Mouse (Mus musculus) lung, postnatal 4 days (tissue): Measurements from ENCODE around the gene Hivep3.

Source experiments
- DNase-seq, 2 experiments: peaks; one replicate each; pipeline ENCODE4 v3.0.0; 2021

Gene Hivep3

GRCm38 (mm10) chr4:120027671-120028070 lies 294.1 kb downstream of the Hivep3 start:
- DNase-seq: no peak

- no peak for DNase-seq
Observed at GRCm38 (mm10) chr4:120029937-120030336, 296.4 kb downstream of the Hivep3 start.

- peak; percentile 79 to 87 for DNase-seq
Observed at GRCm38 (mm10) chr4:120032320-120032983, 298.9 kb downstream of the Hivep3 start.

GRCm38 (mm10) chr4:120032984-120033355 lies 299.4 kb downstream of the Hivep3 start:
- no peak for DNase-seq

GRCm38 (mm10) chr4:120036294-120036693 lies 302.7 kb downstream of the Hivep3 start:
- no peak for DNase-seq

GRCm38 (mm10) chr4:120037007-120037406 lies 303.4 kb downstream of the Hivep3 start:
- no peak for DNase-seq

- no peak for DNase-seq
Observed at GRCm38 (mm10) chr4:120041520-120041919, 307.9 kb downstream of the Hivep3 start.

- no peak for DNase-seq
Observed at GRCm38 (mm10) chr4:120042480-120042879, 308.9 kb downstream of the Hivep3 start.

- DNase-seq: no peak
Observed at GRCm38 (mm10) chr4:120044612-120045011, 311.0 kb downstream of the Hivep3 start.

GRCm38 (mm10) chr4:120045131-120045537 lies 311.6 kb downstream of the Hivep3 start:
- DNase-seq: no peak

GRCm38 (mm10) chr4:120045871-120046270 lies 312.3 kb downstream of the Hivep3 start:
- no peak for DNase-seq

- no peak for DNase-seq
Observed at GRCm38 (mm10) chr4:120047060-120047459, 313.5 kb downstream of the Hivep3 start.

GRCm38 (mm10) chr4:120048274-120048673 lies 314.7 kb downstream of the Hivep3 start:
- no peak for DNase-seq

- no peak for DNase-seq
Observed at GRCm38 (mm10) chr4:120049857-120050256, 316.3 kb downstream of the Hivep3 start.

- DNase-seq: no peak
Observed at GRCm38 (mm10) chr4:120052481-120052880, 318.9 kb downstream of the Hivep3 start.

- DNase-seq: no peak
Observed at GRCm38 (mm10) chr4:120053026-120054005, 319.7 kb downstream of the Hivep3 start.

GRCm38 (mm10) chr4:120054145-120054544 lies 320.6 kb downstream of the Hivep3 start:
- DNase-seq: peak; percentile 31 to 55

- DNase-seq: no peak
Observed at GRCm38 (mm10) chr4:120056451-120056850, 322.9 kb downstream of the Hivep3 start.

GRCm38 (mm10) chr4:120057529-120057928 lies 323.9 kb downstream of the Hivep3 start:
- no peak for DNase-seq

- no peak for DNase-seq
Observed at GRCm38 (mm10) chr4:120058157-120058556, 324.6 kb downstream of the Hivep3 start.

- peak in 1 of 2 experiments; percentile 24 for DNase-seq
Observed at GRCm38 (mm10) chr4:120058794-120059193, 325.2 kb downstream of the Hivep3 start.

- DNase-seq: no peak
Observed at GRCm38 (mm10) chr4:120061727-120062126, 328.1 kb downstream of the Hivep3 start.

- DNase-seq: no peak
Observed at GRCm38 (mm10) chr4:120062198-120062597, 328.6 kb downstream of the Hivep3 start.

- DNase-seq: no peak
Observed at GRCm38 (mm10) chr4:120062754-120063153, 329.2 kb downstream of the Hivep3 start.
